Mouse (Mus musculus): ENCODE data around the gene 1700013F07Rik. TPM values are rescaled to one million over a fixed set of nuclear protein-coding genes. Genes with fewer than 3 reads are reported as not detected.
"Not testable (repeated sequence)": the region's sequence is repeated elsewhere in the genome, so short reads cannot be mapped to it uniquely, and the experiment has no call there.

The 1700013F07Rik gene
- polyA plus RNA-seq, 1 experiment, result 2.5 TPM

DNA sequence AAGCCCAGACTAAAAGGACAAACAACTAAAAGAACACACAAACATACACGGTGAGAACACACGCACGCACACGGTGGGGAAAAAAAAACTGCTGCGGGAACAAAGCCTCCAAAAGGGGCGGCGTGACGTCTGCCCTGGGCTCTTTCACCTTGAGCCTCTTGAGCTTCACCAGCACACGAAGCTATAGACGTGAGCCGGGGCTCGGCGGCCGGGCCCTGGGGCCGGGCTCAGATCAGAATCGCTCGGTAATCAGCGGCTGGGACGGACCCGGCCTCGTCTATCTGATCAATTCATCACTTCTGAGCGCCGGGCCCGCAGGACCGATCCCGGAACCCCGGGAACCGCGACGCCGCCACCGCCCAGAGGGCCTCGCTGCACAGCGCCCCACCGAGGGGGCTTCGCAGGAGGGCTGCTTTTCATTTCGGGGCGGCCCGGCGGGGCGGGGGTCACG, 20.2 kb downstream of the 1700013F07Rik start:
- DNase-seq (ENCODE audit: low read depth), result no peak

DNA sequence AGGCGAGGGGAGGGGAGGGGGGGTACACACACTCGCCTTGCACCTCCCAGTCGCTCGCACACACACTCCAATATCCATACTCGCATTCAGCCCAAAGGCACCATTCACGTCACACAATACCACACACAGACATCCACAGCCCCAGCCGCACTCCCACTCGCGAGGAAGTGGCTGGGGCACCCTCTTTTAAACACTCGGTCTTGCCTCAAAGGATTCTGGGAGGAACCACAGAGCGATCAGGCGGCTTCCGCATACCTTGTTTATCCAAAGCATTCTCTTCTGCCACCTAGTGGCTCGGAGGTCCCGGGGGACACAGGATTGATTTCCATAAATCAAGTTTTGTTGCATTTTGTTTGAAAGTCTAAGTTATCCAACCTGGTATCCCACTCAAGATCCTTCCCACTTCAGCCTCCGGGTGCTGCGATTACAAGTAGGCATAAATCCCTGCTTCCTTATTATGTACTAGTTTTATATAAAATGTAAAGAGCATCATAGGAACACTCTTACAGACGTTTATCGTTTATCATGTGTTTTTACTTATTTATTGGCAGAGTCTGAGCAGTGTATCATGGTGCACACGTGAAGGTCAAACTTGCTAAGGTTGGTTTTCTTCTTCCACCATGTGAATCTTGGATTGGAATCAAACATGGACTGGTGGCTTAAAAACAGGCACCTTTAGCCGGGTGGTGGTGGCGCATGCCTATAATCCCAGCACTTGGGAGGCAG, 20.8 kb downstream of the 1700013F07Rik start:
- DNase-seq (ENCODE audit: low read depth), result no peak

DNA sequence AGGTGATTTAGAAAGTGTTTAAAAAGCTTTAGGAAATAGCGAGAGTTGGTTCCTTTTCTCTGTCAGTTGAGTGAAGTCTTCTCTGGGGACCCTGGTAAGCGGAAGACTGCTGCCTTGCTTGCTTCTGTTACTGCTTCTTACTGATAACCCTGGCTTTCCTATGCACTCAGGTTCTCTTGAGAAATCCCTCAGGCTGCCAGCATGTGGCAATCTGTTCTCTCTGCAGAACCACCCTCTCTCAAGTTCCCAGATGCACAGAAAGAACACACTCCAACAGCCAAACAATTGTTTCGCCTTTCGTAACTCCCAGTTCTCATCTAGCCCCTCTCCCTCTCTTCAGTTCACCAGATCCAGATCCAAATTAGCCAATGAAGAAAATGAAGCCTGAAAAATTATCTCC, 23.9 kb downstream of the 1700013F07Rik start:
- no peak for DNase-seq (ENCODE audit: low read depth)

DNA sequence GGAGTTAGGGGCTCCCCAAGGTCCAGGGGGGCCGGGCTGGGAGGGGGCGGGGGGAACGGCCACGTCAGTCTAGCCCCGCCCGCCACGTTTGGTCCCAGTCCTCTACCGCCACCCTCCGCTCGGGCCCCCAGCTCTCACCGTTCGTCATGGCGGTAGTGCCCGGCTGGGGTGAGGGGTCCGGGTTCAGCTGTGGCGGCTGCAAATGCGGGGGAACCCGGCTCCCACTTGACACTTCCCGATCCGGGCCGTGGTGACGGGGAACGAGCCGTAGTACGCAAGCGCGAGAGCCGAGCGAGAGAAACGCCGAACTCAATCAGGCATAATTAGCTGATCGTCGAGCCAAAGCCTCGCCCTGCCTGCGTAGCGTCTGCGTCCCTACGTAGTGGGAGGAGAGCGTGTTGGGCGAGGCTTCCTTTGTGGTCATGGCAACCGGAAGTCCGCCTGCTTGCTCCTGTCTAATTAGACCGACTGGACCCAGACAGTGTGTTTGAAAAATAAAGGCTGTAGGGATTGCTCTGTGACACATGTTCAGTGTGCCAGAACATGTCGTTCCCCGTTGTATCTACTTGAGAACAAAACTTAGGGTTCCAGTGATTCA, 28.3 kb downstream of the 1700013F07Rik start, which contains the start of gene Tmem167b:
Tmem167b (minus strand) TSS at position 334 of the 598 bp plus-strand sequence.
- DNase-seq (ENCODE audit: low read depth), result peak; percentile 82

DNA sequence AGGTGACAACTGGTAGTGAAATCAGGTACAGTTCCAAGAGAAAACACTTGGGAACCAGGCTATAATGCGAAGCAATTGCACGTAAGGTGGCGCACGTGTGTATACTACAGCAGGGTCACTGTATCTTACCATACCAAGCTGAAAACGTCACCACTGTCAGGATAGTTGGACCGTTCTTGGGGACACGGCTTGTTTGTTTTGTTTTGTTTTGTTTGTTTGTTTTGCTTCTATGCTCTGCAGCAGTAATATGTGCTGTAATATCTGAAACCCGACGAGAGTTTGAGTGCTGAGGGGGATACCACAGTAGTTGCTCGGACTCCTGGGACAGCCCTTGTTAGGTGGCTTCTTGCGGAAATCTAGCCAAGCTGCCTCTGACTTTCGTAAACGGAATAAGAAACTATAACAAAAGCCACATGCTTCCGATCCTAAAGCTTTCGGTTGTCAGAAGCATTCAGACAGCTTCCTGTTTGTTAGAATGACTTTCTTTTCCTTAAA, 28.9 kb downstream of the 1700013F07Rik start:
- no peak for DNase-seq (ENCODE audit: low read depth)

DNA sequence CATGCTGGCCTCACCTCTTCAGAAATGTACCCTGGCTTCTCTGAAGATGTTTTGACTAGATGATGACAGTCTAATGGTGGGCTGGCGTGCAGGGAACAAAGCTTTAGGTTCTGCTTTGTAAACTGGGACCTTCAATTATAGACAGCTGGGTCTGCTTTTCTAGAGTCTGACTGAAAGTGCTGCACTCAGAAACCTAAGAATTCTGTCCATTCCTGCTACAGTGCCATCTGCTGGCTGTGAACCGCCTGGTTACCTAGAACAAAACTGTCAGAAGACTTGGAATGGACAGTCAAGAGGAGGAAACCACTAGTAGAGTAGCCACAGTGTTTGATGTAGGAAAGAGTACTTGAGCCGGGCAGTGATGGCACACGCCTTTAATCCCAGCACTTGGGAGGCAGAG, 29.4 kb downstream of the 1700013F07Rik start:
- no peak for DNase-seq (ENCODE audit: low read depth)

DNA sequence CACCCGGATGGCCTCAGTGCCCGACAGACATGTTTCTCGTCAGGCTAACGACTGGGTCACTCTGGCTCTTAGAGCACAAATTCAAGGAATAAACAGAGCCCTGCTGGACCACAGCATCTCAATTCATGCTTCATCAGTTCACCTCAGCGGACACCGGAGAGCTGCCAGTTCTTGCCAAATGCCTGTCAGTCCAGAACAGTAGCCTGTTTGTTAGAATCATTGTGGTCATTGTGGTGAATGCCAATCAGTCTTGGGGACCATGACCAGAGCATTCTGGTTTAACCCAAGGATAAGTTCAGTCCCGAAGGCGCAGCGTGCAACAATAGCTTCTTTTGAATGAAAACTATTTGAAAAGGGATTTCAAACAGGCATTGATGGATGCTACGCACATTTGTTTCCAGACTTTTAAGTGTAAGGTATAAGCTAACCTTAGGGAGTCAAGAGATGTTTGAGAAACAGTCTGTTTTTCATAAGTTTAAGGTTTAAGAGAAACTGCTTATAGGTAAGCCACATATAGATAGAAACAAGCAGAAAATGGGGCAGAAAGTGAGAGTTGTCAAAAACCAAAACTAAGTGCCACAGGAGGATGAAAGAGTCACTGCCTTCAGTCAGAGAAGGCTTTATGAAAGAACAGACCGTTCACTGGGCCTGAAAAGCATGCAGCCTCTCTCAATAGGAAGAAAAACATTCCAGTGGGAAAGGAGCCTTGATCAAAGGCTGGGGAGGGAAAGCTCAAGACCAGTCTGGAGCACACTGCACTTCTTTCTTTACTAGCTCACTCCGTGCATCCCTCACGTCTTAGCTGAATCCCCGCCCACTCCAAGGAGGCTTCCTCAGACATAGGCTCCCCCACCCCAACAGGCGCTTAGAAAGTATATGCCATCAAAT, 34.3 kb downstream of the 1700013F07Rik start:
- no peak for DNase-seq (ENCODE audit: low read depth)

DNA sequence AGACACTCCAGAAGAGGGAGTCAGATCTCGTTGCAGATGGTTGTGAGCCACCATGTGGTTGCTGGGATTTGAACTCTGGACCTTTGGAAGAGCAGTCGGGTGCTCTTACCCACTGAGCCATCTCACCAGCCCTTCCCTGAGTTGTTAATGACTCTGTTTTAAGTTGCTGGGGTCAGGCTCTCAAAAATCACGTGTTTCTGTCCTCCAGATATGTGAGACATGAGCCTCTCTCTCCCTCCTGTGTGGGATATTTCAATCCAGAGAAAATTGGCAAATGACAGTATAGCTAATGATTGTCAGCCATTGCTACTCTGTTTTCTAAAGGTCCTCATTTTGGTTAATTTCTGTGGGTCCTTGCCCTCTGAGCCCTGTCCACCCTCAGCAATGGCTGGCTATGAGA, 35.7 kb downstream of the 1700013F07Rik start:
- not testable (repeated sequence) for DNase-seq (ENCODE audit: low read depth)

DNA sequence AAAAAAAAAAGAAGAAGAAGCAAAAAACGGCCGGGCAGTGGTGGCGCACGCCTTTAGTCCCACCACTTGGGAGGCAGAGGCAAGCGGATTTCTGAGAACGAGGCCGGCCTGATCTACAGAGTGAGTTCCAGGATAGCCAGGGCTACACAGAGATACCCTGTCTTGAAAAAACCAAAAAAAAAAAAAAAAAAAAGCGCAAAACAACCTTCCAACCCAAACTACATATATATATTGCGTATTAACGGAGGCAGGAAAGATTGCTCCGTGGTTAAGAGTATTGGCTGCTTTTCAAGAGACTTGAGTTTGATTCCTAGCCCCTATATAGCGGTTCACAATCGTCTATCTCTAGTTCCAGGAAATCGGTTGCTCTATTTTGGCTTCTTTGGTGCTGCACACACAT, 36.9 kb downstream of the 1700013F07Rik start:
- DNase-seq (ENCODE audit: low read depth), result no peak

DNA sequence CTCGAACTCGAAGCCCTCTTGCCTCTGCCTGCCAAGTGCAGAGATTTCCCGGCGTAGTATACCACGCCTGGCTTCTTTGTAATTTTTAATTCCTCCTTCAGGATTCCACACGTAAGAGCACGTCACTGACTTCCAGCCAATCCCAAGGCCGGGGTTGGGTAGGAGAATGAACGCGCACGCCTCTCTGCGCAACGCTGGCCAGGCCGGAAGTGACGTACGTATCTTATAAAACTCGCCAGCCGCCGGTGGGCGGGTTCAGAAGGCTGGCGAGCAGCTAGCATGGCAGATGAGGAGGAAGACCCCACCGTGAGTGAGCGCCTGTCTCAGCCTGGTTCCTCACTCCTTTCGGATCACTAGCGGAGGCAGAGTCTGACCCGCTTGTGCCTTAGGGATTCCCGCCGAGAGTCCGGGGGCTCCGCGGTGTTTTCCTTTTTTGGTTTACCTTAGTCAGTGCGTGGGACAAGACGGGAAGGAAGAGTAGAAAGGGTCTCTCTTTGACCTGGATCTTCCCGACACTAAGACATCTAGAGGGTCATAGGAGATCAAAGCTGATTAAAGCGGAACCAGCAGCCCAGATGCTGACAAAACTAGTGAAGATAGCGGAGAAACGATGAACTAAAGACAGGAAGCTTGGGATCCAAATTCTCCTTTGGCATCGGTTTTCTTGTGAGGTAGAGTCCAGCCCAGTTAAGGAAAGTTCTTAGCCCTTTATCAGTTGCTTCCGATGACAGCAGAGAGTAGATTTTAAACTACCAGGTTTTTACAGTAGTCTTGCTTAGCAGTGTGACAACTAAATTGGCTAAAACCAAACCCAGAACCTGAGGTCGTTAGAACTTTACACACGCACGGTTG, 37.7 kb downstream of the 1700013F07Rik start, which contains the start of gene Taf13:
Taf13 (plus strand) TSS at position 256 of the 852 bp plus-strand sequence.
- no peak for DNase-seq (ENCODE audit: low read depth)

DNA sequence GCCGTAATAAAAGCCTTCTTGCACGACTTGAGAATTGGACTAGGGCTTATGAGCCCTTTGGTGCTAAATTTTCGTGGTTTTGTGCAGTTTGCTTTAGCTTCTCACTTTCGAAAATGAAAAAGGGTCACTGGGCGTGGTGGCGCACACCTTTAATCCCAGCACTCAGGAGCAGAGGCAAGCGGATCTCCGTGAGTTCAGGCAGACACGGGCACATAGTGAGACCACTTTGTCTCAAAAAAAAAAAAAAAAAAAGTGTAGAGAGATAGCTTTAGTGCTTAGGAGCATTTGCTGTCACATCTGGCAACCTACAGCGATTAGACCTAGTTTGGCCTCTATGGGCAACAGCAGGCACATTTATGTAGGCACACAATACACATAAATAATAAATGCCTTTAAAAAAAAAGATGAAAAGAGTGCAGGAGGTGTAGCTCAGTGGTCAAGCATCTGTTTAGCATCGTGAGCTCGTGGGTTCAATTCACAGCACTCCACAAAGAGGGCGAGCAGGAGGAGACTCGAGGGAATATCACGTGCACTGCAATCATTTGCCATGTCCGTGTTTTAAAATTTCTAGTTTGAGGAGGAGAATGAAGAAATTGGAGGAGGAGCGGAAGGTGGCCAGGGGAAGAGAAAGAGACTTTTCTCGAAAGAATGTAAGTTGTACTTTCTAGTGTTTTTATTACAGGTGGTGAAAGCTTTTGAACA, 38.5 kb downstream of the 1700013F07Rik start:
- DNase-seq (ENCODE audit: low read depth), result no peak

DNA sequence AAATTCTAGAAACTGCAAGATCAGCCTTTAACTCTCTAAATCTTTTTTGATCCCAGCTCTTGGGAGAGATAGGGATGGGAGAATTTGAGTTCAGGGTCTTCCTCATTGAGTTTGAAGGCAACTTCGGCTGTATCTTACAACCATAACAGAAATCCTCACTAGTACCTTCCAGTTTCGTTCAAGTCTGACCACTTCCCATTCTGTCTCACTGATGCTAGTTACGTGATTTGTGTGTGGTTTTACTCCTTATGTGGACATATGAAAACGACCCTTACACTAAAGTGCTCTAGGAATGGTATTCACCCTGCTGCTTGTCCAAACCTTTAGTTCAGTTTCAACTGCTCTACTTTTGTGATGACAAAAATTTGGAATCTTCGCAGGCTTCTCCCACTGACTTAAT, 40.1 kb downstream of the 1700013F07Rik start:
- DNase-seq (ENCODE audit: low read depth), result no peak

DNA sequence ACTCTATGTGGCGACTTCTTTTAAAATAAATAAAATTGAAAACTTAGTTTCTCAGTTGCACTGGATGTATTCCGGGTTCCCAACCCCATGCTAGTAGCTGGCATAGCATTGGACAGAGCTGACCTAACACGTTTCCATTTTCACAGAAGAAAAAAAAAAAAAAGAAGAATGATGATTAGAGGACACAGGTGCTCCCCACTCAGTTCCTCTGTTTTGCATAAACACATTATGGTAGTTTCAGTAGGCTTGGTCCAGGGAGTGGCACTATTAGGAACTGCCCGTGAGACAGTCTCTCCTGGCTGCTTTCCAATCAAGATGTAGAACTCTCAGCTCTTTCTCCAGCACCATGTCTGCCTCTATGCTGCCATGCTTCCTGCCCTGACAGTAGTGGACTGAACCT, 50.6 kb downstream of the 1700013F07Rik start:
- no peak for DNase-seq (ENCODE audit: low read depth)

DNA sequence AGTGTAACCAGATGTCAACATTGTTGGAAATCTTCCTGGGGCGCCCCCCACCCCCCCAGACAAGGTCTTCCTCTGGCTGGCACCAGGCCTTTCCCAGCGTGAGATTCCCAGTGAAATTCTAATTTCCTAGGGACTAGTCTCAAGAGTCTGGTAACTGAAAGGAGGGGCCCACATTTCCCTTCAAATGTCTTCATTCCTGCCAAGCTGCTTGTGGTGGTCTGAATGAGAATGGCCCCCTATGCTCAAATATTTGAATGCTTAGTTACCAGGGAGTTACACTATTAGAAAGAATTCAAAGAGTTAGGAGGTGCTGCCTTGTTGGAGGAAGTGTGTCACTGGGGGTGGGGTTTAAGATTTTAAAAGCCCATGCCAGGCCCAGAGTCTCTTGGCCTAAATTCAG, 54.5 kb downstream of the 1700013F07Rik start:
- no peak for DNase-seq (ENCODE audit: low read depth)

DNA sequence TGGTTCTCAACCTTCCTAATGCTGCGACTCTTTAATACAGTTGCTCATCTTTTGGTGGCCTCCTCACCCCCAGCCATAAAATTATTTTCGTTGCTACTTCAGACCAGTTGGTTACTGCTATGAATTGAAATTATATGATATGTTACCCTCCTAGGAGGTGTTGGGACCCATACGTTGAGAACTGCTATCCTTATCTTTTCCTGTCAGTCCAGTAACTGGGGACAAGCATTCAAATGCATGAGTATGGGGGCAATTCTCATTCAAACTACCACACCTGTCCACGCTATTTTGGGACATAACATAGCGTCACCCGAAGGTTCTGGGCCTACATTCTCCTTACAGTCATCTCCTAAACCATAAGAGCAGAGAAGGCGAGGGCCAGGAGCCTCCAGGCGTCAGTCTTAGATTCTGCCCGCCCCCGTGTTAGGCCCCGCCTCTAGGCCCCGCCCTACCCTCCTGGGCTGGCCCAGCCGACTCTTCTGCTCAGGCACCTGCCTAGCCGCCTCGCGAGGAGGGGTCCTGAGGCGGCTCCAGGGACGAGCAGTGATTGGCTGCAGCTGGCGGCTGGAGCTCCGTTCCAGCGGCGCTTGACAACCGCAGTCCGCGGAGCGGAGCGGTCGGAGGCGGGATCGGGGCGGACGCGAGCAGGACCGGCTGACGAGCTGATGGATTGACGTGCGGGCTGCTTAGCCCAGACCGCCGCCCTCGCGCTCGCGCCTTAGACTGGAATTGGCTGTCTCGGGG, 57.0 kb downstream of the 1700013F07Rik start, which contains the start of gene Wdr47:
Wdr47 (plus strand) TSS at position 494 of the 744 bp plus-strand sequence.
- peak; percentile 45 for DNase-seq (ENCODE audit: low read depth)

DNA sequence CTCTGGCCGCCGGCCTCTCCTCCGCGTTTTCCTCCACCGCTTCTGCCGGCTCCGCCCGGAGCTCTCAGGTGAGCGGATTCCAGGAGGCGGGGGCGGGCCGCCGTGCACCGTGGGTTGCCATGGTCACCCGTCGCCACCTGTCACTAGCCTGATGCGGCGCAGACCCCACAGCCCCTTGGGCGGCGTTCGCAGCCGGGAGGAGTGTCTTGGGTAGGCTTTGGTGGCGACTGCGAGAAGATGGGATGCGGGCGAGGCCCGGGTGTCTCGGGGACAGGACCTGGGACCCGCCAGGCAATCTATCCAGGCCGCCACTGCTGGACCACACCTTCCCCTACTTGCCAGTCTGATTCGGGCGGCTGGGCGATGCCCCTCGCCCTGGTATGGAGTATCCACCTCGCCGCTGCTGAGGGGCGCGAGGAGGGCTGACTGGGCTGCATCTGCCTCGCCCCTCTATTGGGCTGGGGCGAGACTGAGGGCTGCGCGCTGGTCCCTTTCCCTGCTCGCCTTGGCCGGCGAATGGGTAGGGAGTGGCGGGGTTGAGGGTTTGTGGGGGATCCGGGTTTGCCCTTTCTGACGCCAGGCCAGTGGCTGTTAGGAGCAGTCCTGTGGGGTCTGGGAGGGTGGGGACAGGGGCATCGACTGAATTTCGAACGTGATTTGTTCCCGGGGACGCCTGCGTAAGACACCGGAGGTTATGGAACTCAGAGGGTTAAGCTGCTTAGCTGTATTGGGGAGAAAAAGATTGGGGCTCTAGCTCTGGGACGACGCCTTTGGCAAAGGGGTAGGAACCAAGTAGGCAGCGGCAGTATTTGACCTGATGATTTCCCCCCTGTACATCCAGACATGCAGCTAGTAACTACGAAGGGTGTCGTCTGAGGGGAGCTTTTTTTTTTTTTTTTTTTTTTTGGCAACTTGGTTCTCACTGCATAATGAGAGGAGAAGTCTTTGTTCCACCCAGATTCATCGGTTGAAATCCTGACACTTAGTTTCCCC, 57.9 kb downstream of the 1700013F07Rik start:
- no peak for DNase-seq (ENCODE audit: low read depth)
